Mouse (Mus musculus) gastrocnemius, adult 18-20 months (tissue): Measurements from ENCODE around the gene Cpeb4. TPM values are rescaled to one million over a fixed set of nuclear protein-coding genes. Genes with fewer than 3 reads are reported as not detected.
A peak's percentile ranks its signal among the peaks of the same experiment; 100 is the strongest.

Source experiments
- DNase-seq: peaks from one replicate; pipeline ENCODE4 v3.0.0; 2021; ENCODE audit warnings: low spot score
- total RNA-seq, 2 experiments: library from RNA; stranded (reverse); gene quantifications; 2 replicates each; pipeline ENCODE4 v1.2.3; 2021

Gene Cpeb4
- total RNA-seq, 2 experiments from 2014 or later, result 98.3 to 115 TPM

- DNase-seq, result no peak
Observed at GRCm38 (mm10) chr11:31896905-31897304, 24.9 kb downstream of the Cpeb4 start.

- DNase-seq, result no peak
Observed at GRCm38 (mm10) chr11:31899166-31899565, 27.2 kb downstream of the Cpeb4 start.

- no peak for DNase-seq
Observed at GRCm38 (mm10) chr11:31900736-31901135, 28.7 kb downstream of the Cpeb4 start.

DNA sequence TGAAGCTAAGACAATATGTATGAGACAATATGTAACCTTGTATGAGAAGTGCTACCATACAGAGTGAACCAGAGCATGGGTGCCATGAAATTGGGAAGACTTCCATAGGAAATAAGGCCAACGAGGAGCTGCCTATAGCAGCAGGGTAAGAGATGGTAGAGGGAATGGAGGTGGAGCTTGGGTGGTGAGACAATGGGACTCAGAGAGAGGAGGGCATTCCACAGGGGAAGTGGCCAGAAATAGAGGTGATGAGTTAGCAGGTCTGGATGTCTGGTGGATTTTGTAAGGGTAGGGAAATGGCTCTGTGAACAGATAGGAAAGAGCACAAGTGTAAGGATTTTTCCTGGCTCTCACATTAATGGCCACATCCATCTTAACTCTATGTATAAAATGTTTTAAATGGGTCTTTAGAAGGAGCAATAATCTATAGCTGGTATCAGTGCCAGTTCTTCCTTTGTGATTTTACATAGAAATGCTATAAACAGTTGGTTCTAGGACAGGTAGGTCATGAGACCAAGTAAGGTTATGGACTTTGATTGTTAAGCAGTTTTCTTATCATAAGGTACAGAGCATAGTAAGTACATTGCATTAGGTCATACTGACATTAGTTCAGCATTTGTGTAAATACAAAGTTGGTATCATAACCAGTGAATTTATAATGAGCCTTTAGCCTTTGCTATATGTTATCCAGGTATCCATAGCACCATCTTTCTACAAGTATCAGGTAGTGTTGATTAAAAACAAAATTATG, 30.4 kb downstream of the Cpeb4 start:
- no peak for DNase-seq

- peak; percentile 68 for DNase-seq
Observed at GRCm38 (mm10) chr11:31906499-31906898, 34.5 kb downstream of the Cpeb4 start.

DNA sequence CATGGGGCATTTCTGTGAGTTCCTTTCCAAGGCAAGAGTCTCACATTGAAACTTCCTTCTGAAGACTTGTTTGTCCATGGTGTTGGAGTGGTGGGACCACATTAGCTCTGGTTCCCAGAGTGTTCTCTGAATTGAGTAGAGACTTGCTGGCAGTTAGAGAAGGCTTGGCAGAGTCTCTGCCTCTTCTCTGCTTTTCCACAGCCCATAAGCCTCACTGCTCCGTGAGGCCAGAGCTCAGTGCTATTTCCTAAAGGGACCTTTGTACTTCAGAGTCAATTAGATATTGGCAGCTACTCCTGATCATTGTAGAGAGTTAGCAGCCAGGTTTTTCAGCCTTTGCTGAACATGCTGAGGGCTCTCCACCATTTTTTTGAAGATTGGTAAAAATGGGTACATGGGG, 35.6 kb downstream of the Cpeb4 start:
- peak; percentile 30 for DNase-seq

DNA sequence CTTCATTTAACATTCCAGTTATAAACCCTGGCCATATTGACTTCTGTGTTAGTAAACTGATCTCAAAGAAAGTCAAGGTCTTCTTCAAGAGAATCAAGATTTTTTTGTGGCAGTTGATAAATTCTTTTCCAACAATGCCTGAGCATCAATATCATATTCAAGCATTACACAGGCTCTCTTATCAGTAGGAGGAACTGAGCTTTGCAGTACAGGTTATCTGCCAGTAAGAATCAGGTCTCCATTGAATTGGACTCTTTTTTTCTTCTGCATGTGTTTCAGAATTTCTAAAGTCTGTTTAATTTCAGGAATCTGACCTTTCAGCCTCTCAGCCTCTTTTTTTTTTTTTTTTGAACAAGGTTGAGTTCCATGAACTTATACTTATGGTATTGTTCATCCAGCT, 40.9 kb downstream of the Cpeb4 start:
- no peak for DNase-seq

- DNase-seq, result no peak
Observed at GRCm38 (mm10) chr11:31917769-31918168, 45.8 kb downstream of the Cpeb4 start.

GRCm38 (mm10) chr11:31930051-31930450, 58.0 kb downstream of the Cpeb4 start:
- DNase-seq, result no peak

GRCm38 (mm10) chr11:31935652-31936051, 63.6 kb downstream of the Cpeb4 start:
- no peak for DNase-seq

GRCm38 (mm10) chr11:31936910-31937525, 65.0 kb downstream of the Cpeb4 start:
- DNase-seq, result no peak

- DNase-seq, result no peak
Observed at GRCm38 (mm10) chr11:31940898-31941639, 69.1 kb downstream of the Cpeb4 start.

DNA sequence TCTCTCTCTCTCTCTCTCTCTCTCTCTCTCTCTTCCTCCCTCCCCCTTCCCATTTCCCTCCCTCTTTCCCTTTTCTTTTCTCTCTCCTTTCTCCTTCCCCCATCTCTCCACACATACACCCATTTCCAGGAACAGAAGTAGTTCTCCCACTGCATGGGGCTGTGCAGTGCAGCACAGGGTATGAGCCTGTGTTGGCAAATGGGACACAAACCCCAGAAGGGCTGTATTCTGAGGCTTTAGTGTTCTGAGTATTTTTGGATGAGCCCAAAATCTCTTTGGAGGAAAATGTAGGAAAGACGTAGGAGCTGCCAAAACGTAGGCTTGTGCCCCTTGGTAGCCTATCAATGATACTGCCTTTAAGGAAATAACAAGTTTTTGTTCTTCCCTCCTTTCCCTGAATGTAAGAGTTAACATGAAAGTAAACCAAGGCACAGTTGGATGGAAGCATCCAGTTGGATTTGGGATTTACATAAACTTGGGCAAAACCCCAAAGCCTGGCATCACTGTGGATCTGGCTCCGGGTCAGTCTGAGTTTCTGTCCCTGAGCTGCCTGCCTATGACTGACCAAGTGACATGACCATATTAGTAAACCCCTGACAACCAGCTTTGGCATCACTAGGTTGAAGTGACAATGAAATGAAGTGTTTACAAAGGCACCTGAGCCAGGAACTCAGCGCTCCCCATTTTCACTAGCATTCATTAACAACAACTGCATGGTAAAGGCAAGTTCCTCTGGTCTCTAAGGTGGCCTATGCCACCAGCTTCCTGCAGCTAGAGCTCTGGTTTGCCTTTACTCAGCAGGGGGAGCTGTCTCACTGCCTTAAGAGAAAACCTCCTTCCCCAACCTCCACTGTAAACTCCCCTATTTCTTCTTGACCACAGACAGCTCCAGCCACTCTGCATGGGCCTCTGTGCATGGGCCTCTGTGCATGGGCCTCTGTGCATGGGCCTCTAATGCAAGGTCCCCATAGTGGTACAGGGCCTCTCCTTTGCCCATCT, 69.9 kb downstream of the Cpeb4 start:
- DNase-seq, result no peak

GRCm38 (mm10) chr11:31945471-31945870, 73.5 kb downstream of the Cpeb4 start:
- no peak for DNase-seq

DNA sequence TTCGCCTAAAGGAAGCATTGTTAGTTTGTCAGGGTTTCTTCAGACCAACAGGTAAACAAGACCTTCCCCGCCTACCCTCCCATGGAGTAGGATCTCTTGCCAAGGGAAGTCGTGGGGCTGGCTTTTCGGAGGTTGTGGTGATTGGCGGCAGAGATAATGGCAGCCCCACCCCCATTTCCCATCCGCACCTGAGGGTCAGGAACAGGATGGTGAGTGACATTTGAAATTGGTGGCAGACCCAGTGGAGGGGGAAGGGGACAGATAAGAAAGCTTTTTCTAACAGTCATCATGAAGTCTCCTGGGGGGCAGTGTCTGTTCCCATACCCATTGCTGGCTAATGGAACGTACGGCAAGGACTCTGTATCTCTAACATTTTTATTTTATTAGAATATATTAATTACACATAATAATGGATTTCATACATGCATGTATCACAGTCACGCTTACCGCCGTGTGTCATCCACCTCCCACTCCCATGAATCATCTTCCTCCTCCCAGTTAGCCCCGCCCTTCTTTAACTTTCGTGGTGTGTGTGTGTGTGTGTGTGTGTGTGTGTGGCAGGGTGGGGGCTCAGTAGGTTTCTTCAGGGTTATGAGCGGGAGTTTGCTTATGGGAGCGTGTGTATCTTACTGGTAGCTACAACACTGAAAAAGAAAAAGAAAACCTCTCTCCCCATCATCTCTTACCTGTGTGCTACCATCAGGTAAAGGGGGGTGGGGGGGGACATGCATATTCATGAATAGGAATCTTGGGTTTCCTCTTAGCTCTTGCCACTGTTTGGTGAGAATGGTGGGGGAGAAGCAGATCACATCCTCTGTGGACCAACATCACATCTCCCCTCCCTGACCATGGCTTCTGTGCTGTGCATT, 76.7 kb downstream of the Cpeb4 start:
- no peak for DNase-seq

GRCm38 (mm10) chr11:31949331-31949785, 77.3 kb downstream of the Cpeb4 start:
- peak; percentile 83 for DNase-seq

DNA sequence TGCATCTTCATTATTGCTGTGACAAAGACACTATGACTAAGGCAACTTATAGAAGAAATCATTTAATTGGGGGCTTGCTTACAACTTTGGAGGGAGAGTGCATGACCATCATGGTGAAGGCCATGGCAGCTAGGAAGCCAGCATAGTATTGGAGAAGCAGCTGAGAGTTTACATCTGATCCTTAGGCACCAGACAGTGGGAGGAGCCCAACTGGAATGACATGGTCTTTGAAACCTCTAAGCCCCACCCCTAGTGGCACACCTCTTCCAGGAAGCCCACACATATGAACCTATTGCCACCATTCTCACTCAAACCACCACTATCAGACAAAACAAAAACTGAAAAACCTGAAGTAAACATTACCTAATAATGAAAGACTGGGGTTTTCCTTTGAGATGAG, 88.1 kb downstream of the Cpeb4 start:
- DNase-seq, result no peak

GRCm38 (mm10) chr11:31963993-31964392, 92.0 kb downstream of the Cpeb4 start:
- no peak for DNase-seq

DNA sequence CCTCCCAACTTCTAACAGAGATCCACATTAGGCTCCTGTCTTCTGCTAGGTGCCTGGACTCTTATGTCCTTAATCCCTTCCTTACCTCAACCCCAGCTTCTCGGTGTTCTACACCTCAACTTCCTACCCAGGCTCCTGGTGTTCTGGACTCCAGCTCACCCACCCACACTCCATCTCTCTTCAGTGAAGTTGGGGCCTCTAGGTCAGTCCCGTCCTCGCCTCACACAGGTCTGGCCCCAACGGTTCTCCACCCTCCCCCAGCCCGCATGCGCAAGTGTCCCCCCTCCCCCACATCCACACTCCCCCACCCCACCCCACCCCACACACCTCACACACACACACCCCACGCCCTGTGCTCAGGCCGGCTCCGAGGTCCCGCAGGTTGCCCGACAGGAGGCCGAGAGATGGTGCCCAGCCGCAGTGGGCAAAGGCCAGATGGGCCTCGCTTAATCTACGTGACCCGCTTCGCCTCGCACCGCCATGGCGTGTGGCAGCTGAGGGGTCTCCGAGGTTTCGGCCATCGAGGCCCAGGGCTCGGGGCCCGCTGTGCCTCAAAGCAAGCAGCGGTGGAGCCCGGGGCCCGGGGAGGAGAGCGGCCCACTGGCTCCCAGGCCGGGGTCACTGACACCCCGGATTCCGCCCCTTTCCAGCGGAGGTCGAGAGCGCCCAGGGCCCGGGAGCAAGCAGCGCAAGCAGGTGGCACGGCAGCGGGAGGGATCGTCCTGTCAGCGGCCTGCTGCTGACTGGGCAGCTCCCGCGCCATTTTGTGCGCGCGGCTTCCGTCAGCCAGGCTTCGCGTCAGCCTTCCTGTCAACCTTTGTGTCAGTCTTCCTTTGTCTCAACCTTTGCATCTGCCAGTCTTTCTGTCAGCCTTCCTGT, 93.5 kb downstream of the Cpeb4 start, which contains the start of gene 4930524B15Rik:
Gene 4930524B15Rik (plus strand): TSS at position 337 of the 879 bp plus-strand sequence.
- DNase-seq, result no peak
